Mouse (Mus musculus) brain, embryonic 14.5 days (tissue): ENCODE data around the gene Xlr5a.

ENCODE experiments used
- CTCF ChIP-seq: fragments of 200-500 bp; IDR thresholded peaks from 2 replicates; pipeline ENCODE4 v1.5.1; 2012; ENCODE audit warnings: inconsistent platforms, mild to moderate bottlenecking, moderate library complexity, borderline replicate concordance; ENCODE audit not compliant: insufficient read depth, insufficient read length; ENCODE audit errors: extremely low read depth
- POLR2A ChIP-seq: fragments of 200-500 bp; IDR thresholded peaks from 2 replicates; pipeline ENCODE4 v1.6.1; 2012; ENCODE audit warnings: mild to moderate bottlenecking, inconsistent platforms, borderline replicate concordance; ENCODE audit not compliant: poor library complexity, insufficient read depth, insufficient read length, severe bottlenecking; ENCODE audit errors: extremely low read depth

DNA sequence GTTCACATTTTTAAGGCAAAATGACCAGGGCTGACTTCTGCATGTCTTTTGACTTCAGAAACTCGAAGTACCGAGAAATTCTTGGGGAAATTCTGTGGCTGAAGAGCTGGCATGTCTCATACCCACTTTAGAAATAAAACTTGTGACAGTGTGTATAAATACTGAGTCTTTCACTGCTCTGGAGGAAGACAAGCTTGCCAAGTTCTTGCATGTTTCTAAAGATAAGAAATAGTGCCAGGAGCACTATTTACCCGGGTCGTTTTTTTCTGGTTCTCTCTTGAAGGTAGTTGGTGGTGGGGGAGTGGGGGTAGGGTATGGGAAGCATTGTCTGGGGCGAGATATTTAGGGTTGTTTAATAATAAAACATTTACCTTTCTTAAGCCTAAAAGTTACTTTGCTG lies 230.5 kb downstream of the Xlr5a start:
- TF ChIP-seq POLR2A (no peak), CTCF (no peak)
